Mouse (Mus musculus) spleen, postnatal 36 days (tissue): Measurements from ENCODE around the gene Med12l.
"Not testable (repeated sequence)": the region's sequence is repeated elsewhere in the genome, so short reads cannot be mapped to it uniquely, and the experiment has no call there.

Experiments
- DNase-seq, 2 experiments: peaks; one replicate each; pipeline ENCODE4 v3.0.0; 2022; ENCODE audit warnings: low spot score in 2 of 2, mixed read lengths in 1 of 2

Gene Med12l

DNA sequence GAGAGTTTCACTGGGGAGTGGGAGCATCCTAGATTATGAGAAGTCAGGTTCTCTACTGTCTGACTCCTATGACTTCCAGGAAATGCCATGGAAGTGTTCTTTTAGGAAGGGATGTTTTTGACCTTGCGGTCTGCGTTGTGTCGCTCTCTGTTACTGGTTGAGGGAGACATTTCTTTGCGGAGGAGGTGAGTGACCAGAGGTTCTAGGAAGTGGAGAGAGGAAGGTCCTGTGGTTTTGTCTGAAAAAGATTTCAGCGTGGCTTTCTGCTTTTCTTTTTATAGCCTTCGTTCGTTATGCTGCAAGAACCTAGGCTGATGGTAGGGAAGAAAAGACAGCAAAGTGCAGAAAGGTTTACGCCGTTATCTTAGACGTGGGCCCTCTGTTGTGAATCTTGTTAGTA is 92.9 kb downstream of the Med12l start:
- DNase-seq = no peak

DNA sequence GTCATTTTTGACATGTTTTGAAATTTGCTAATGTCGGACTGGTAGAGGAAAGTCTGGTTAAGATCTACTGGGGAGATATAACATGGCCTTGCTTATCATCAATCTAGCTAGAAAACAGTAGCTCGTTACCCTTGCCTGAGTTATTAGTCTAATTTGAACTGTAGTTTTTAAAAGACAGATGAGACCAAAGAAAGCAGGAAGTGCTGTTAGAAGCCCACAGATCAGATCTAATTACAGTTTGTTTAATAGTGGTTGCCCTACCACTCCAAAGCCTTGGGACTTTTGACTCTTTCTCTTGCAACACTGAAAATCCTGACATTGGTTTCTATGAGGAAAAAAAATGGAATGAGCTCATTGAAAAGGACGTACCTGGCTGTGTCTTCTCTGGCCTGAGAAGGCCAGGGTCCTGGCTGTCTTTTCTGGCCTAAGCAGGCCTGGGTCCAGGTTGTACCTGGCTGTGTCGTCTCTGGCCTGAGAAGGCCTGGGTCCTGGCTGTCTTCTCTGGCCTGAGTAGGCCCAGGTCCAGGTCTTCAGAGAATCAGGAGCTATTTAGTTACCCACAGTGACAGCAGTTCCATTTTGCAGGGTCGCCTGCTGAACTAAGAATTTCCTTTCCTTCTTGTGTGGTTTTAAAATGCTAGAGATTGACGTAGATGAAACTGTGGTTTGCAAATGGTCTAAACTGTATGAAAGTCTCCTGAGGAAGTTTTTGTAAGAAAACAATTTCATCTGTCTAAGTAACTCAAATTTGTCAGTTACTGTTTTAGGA is 95.8 kb downstream of the Med12l start, which contains the start of gene Gpr171:
Gene Gpr171 (minus strand): TSS at position 604 of the 769 bp plus-strand sequence.
- peak; percentile 65 to 67 for DNase-seq

DNA sequence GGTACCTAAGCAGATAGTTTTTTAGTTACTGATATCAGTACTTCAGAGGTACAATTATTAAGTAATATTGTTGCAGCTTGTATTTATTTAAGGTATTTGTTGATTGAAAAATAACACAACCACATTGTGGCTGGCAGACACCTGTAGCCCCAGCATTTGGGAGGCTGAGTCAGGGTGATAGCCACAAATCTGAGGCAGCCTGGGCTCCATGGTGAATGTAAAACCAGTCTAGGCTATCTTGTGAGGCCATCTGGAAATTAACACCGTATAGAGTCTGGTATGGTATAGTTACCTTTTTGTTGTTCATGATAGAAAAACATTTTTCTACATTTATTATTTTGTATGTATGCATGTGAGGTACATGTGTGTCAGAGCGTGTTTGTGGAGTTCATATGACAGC is 96.5 kb downstream of the Med12l start:
- DNase-seq = no peak

DNA sequence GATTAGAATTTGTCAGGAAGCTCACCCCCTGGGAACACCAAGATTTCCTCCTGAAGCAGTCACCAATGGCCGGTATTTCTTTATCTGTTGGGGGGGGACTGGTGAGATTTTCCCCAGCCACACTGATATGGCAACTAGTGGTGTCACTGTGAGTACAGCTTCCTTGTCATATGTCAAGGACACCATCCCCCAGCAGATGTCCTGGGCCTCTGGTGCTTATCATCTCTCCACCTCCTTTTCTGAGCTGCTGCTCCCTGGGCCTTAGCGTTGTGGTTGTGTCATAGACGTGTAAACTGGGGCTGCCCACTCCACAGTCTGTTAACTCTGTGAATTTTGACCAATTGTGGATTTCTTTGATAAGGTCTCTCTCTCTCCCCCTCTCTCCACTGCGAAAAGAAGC is 98.8 kb downstream of the Med12l start:
- DNase-seq = no peak

DNA sequence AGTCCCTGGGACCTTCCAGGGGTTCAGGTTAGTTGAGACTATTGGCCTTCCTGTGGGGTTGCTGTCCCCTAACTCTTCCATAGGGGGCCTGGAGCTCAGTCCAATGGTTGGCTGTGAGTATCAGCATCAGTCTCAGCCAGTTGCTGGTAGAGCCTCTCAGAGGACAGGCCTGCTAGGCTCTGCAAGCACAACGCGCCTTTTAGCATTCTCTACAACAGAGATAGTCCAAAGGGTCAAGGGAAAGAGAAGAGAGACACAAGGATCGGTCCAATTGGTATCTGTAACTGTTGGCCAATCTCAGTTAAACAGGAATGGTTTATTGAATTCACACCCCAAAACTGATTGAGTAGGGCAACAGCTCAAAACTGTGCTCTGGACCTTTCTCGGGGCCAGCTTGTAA is 101.8 kb downstream of the Med12l start:
- DNase-seq = no peak

DNA sequence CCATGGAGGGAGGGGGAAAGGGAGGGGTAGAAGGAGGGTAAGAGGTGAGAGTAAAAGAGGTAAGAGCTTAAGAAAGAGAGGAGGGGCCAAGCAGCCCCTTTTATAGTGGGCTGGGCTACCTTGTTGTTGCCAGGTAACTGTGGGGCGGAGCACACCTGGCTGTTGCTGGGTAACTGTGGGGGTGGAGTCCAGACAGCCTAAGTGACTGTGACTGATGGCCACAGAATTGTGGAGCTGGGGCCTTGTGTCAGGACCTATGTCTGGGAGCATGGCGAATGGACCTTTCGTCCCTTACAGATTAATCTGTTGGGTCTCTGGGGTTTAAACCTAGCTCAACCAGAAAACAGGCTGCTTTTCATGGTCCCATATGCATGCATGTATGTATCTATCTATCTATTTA is 104.2 kb downstream of the Med12l start:
- DNase-seq = not testable (repeated sequence)

DNA sequence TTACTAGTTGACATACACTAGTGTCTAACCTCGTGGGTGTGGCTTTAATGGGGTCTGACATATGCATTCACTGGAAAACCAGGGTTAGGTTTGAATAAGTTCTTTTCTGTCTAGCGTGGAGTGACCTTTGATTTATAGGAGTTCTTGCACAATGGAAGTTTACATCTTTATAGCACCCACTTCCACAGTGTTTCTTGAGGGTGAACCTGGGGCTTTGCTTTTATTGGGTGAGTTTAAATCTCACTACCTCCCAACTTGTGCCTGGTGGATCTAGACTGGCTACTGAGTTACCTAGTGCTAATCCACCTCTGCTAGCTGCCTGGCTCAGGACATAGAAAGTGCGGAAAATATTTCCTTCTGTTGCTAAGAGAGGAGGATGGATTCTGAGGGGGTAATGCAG is 106.3 kb downstream of the Med12l start:
- DNase-seq = no peak

DNA sequence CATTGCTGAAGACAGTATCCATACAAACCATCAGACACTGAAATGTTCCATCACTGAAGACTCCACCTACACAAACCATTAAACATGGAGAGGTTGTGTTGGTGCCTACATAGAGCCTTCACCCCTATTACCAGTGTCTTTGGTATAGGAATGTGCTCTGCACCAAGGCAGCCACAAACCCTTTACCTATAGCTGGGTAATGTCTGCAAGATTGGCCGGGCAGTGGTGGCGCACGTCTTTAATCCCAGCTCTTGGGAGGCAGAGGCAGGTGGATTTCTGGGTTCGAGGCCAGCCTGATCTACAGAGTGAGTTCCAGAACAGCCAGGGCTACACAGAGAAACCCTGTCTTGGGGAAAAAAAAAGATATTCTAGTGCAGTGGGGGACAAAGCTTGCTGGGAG is 107.7 kb downstream of the Med12l start:
- DNase-seq = not testable (repeated sequence)

DNA sequence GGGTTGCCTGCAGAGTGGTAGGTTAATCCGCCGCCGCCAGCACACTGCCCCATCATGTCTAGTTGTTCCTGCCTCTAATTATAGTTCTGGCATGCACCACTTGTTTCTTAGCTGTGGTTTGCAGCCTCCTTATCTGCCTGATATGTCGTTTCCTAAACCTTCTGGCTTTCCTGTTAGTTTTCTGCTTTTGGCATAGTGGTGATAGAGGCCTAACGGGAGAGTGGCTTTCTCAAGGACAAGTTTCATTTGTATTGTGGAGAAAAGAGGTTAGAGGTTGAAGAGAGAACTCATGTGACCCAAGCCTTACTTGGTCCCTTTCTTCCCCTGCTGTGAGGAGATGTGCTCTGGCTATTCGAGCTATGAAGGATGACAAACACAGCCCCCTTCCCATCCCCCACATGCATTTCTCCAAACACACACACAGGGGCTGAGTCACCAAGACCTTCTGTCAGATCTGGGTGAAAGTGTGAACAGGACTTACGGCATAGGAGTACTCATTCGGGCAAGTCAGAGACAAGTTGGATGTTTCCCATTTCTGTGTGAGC is 108.4 kb downstream of the Med12l start:
- DNase-seq = peak; percentile 28 to 37

DNA sequence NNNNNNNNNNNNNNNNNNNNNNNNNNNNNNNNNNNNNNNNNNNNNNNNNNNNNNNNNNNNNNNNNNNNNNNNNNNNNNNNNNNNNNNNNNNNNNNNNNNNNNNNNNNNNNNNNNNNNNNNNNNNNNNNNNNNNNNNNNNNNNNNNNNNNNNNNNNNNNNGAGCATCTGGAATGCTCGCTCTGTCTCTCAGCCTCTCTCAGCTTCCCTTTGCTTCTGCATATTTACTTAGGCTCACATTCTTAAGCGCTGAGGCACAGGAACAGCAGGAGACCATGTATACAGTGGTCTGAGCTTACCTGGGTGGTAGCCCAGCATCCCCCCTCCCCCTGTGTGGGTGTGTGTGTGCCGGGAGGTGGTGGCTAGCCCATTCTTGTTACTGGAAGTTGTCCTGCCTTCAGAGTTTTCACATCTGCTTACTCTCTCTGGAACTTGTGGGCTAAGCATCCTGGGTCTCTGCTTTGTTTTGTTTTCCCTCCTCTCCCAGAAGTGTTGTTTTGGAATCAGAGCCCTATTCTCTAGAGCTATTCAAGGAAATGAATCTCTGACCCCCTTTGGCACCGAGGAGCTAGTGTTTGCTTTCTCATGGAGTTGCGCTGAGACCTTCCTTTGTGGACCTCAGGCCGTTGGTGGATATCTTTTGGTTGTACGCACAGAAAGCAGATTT is 115.6 kb downstream of the Med12l start:
- no peak for DNase-seq

DNA sequence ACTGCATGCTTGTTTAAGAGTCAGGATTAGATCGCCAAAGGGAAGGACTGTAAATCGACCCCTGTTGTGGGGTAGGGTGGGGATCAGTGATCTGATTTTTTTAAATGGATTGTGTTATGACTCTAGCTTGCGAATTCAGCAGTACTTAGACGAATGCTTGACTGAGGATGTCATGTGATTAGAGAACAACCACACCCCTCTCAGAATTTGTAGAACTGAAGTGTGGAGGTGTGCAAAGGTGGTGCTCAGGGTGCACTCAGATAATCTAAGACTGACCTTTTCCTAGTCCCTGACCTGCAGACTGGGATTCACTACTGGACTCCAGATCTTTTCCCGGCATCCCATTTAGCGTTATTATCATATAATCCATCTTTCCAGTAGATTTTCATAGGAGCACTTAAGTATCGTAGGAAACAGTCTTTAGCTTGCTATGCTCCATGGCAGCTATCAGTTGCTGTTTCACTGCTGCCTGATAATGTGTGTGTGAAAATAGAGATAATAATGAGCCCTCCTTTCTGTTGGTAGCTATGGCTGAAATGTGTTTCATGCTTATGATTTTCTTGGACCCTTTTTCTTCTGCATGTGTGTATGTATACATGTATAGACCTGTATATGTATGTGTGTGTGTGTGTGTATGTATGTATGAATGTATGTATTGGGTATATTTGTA is 116.3 kb downstream of the Med12l start:
- DNase-seq = no peak

DNA sequence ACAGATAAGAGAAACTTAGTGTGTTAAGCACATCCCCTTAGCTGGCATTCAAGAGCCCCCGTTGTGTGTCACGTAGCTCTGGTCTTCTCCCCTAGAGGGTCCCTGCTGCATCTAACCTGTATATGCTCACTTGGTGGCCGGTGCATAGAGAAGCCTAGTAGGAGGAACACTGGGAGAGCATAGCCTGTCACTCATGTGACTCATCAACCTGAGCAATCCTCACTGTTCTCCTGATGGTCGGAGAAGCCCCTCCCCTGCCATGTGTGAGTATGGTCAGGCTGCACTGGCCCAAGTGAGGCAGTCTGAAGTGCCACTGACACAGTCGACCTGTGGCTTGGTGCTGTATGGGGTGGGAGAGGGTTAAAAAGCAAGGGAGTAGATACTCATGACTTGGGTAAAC is 119.4 kb downstream of the Med12l start:
- DNase-seq = no peak

DNA sequence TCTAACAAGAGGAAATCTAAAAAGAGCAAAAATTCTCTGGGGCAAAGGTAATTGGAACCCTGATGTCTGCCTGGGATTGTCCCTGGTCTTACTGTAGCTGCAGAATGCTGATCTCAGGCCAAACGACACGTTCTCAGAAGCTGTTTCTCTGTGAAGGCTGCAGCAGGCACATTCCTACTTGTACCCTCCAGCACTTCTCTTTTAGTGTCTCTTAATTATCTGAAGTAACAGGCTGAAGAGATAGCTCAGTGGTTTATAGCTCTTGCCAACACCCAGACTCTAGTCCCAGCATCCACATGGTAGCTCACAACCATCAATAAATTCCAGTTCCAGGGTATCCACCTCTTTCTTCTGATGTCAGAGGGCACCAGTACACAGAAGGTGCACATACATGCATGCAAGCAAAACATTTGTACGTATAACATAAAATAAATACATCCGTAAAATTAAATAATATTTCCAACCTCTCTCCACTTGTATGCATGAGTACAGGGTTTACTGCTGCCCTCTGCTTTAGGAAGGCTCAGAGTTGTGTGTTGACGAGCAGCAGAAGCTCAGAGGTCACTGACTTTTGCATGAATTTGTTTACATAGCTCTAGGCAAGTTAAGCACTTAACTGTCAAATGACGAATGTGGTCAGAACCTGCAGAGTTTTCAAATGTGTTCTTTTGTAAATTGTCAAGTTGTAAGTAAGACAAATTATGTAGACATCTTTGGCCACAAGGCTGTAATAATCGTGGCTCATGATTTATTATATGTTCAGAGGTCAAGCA is 120.3 kb downstream of the Med12l start:
- DNase-seq = no peak

DNA sequence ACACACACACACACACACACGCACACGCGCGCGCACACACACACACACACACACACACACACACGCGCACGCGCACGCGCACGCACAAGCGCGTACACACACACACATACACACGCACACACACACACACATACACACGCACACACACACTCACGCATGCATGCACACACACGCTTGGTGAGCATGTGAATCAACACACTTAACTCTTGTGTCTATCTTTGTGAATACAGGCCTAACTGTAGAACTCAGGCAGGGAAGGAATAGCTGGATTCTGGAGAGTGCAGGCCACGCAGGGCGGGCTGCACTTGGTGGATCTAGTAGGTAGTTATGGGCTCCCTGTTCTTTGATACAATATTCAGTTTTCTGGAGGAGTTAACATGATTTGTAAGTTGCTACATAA is 123.1 kb downstream of the Med12l start:
- DNase-seq = no peak

DNA sequence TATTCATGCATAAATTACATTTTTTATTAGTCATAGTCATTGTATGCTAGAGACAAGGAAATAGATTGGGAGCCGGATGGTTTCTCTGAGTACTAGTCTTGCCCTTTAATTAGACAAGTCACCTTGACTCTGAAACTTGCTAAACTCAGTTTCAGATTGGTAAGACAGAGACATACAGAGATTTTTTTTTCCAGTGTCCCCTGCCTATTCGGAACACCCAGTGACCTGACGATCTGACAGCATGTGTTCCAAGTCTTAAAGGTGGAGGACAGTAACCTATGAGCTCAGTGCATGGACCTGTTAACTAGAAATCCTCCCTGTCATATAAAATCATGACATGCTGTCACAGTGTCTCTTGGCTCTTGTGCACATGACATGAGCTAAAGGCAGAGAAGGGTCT is 123.9 kb downstream of the Med12l start:
- DNase-seq = no peak

DNA sequence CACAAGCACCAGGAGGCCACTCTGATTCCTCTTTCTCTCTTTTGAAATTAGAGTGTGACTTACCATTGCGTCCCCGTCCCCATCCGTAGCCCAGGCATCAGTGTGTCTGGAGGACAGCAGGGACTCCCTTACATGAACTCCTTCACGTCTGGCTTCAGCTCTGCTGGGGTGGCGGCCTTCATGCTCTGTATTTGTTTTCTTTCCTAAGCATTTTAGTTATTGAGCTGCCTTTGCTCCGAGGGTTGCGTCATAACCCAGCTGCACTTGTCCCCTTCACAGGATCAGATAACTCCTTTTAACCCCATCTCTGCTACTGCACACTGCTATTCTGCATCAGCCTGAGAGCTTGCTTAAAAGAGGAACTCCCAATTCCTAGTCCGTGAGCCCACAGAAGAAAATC is 124.8 kb downstream of the Med12l start:
- no peak for DNase-seq

DNA sequence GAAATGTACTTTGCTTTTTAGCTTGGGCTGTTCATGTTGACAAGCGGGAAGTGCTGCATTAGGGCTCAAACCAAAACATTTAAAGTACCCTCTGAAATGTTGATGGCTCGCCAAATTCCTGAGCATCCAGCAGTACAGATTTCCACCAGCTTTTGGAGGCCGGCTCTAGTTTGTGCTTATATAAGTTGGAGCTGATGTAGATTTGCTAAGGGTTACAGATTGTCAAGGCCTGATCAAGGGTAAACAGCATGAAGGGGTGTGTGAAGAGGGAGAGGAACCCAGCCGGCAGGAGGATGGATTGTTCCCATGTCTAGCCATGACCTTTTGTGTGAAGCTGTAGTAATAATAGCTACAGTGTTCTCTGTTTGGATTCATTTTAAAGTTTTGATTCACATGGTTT is 125.5 kb downstream of the Med12l start:
- DNase-seq = no peak

DNA sequence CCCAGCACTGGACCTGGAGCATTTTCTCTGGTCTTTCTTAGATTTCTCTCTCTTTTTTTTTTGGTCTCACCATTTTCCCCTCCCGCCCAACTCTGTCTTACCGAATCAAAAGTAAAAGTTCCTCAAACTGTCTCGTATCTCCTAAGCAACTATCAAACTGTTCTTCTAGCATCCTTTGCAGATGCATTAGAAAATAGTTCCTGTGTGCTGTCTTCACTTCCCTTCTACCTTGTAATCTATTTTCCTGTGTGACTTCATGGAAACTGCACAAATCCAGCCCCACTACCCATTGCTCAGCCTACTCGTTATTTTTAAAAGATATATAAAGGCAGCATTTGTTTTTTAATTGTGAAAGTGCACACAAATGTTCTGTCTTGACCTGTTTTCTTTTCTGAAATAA is 126.3 kb downstream of the Med12l start:
- DNase-seq = no peak

DNA sequence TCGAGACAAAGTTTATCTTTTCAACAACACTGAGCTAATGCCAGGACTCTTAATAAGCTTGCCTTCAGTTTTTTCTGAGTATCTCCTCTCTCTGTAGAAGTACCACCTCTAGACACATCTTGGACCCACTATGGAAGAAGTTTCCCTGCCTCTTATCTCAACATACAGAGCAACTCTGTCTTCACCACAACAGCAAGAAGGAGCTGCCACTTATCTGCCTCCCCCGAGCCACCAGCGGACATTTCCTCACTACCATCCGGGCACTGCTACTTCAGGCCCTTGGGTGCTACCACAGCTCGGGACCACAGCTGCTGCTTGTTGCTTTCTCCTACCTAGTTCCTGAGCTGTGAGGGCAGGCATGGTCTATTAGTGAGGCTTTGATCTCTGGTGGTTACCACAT is 127.6 kb downstream of the Med12l start:
- DNase-seq = no peak

DNA sequence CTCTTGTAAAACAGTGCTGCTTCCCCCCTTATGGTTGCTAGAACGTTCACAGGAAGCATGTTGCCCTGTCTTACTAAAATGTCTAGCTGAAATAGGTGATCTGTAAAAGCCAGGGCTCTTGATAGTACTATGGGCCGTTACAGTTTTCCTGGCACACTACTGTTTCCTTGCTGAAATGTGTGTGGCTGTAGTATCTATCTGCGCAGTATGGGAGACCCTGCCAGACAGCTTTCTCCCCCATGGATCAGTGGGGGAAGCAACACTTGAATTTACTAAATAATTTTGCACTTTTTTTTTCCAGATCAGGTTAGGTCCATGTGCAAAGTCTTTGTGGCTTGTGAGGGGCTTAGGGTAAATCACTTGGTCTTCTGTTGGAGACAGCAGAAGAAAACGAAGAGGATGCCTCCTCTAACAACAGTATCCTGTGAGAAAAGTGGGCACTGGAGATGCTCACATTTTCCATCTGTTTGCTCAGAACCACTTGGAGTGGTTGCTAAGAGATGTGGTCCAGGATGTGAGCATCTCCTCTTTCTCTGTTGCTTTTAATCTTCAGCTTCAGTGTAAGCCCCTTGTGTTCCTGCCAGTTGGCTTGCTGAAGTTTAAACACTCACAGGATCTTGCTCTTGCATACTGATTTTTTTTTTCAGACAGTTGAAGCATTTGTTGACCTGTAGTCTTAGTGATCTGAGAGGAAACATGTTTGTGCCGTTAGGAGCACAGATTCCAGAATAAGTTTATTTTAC is 130.5 kb downstream of the Med12l start:
- DNase-seq = no peak

DNA sequence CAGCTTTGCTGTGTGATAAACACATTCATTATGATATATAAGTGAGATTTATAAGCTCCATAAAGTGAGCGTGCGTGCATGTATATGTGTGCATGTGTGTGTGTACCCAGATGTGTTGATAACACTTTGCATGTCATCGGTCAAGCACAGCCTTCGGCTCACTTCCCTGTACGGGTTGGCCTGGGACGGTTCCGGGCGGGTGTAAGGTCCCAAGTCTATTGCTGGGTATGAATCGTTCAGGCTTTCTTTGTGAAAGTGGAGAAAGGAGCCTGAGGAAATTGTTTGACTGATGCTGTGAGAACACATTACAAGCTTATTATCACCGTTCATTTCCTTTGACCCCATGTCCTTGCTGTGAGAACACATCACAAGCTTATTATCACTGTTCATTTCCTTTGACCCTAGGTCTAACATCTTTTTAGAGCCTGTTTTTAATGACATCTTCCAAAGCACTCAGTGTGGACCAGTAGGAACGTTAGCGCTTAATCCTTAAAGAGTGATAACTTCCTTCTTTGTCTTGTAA is 133.4 kb downstream of the Med12l start:
- no peak for DNase-seq
